Mouse (Mus musculus): ENCODE data around the gene Gm42688. TPM values are rescaled to one million over a fixed set of nuclear protein-coding genes. Genes with fewer than 3 reads are reported as not detected.
A peak's percentile ranks its signal among the peaks of the same experiment; 100 is the strongest.
"Not testable (repeated sequence)": the region's sequence is repeated elsewhere in the genome, so short reads cannot be mapped to it uniquely, and the experiment has no call there.

Gene Gm42688
- polyA plus RNA-seq, 1 experiment: 9.9 TPM

DNA sequence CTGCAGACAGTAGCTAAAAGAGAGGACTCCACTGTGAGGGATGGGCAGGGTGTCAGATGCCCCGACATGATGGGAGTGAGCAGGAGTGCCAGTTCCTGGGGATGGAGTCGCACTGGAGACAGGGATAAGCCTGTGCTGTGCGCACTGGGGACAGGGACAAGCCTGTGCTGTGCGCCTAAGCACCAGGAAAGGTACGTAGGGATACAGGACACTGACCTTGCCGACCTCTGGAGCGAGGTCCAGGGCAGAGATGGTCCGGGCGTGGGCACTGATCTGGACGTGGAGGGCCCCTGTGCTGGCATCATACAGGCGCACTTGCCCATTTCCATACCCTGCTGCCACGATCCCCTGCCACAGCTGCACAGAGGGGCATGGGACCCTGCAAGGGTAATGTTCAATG, 51.6 kb downstream of the Gm42688 start:
- TF ChIP-seq POLR2A (IDR thresholded peaks at IDR 0.05; ENCODE audit: borderline replicate concordance, insufficient read depth, low read length): no peak
- no peak for TF ChIP-seq CTCF (IDR thresholded peaks at IDR 0.05; ENCODE audit: borderline replicate concordance, insufficient read depth, low read depth, low read length)
- no peak overlapping the region for H3K4me3 ChIP-seq (replicated peaks; ENCODE audit: insufficient read depth, low read depth, low read length)
- no peak for DNase-seq
- no peaks in the 10 kb centered on the region for H3K4me1 ChIP-seq (ENCODE audit: control insufficient read depth, insufficient read depth, low read length)
- no peaks in the 10 kb centered on the region for H3K27me3 ChIP-seq (ENCODE audit: control insufficient read depth, insufficient read depth, low read length)
- H3K27ac ChIP-seq (ENCODE audit: insufficient read depth, low read length): no peak overlapping the region
- 91% methylated on average over 12 of the region's 12 CpGs for WGBS

- 77% methylated on average over 5 of the region's 5 CpGs for WGBS
- no peaks in the 10 kb centered on the region for H3K4me1 ChIP-seq (ENCODE audit: control insufficient read depth, insufficient read depth, low read length)
Observed at GRCm38 (mm10) chr6:83153485-83153884, 52.1 kb downstream of the Gm42688 start.

GRCm38 (mm10) chr6:83155552-83156238, 54.3 kb downstream of the Gm42688 start:
- no peaks in the 10 kb centered on the region for H3K4me1 ChIP-seq (ENCODE audit: control insufficient read depth, insufficient read depth, low read length)
- H3K27ac ChIP-seq (ENCODE audit: insufficient read depth, low read length): no peak overlapping the region
- DNase-seq: peak; percentile 36 to 46
- peak overlapping the region; percentile 89 for H3K4me3 ChIP-seq (replicated peaks; ENCODE audit: insufficient read depth, low read depth, low read length)
- TF ChIP-seq POLR2A (IDR thresholded peaks at IDR 0.05; ENCODE audit: borderline replicate concordance, insufficient read depth, low read length): no peak
- no peak for TF ChIP-seq CTCF (IDR thresholded peaks at IDR 0.05; ENCODE audit: borderline replicate concordance, insufficient read depth, low read depth, low read length)
- no peaks in the 10 kb centered on the region for H3K27me3 ChIP-seq (ENCODE audit: control insufficient read depth, insufficient read depth, low read length)
- 8% methylated on average over 23 of the region's 23 CpGs for WGBS

More at GRCm38 (mm10) chr6:83153485-83153884, 52.1 kb downstream of the Gm42688 start:
- Histone ChIP-seq H3K4me3 (replicated peaks; ENCODE audit: insufficient read depth, low read depth, low read length) (no peak overlapping the region), H3K27me3 (ENCODE audit: control insufficient read depth, insufficient read depth, low read length) (no peaks in the 10 kb centered on the region), H3K27ac (ENCODE audit: insufficient read depth, low read length) (no peak overlapping the region)
- DNase-seq: no peak
- TF ChIP-seq POLR2A (IDR thresholded peaks at IDR 0.05; ENCODE audit: borderline replicate concordance, insufficient read depth, low read length) (no peak), CTCF (IDR thresholded peaks at IDR 0.05; ENCODE audit: borderline replicate concordance, insufficient read depth, low read depth, low read length) (no peak)

GRCm38 (mm10) chr6:83156259-83156684, 54.9 kb downstream of the Gm42688 start, which contains the start of the genes Wdr54 and 1700003E16Rik:
Wdr54 (minus strand) TSS chr6:83156397.
1700003E16Rik (plus strand) TSS chr6:83156404.
- peak; percentile 73 to 78 for DNase-seq

GRCm38 (mm10) chr6:83159456-83159855, 58.0 kb downstream of the Gm42688 start:
- not testable (repeated sequence) for H3K4me3 ChIP-seq (replicated peaks; ENCODE audit: insufficient read depth, low read depth, low read length); H3K27me3 ChIP-seq (ENCODE audit: control insufficient read depth, insufficient read depth, low read length); H3K4me1 ChIP-seq (ENCODE audit: control insufficient read depth, insufficient read depth, low read length); H3K27ac ChIP-seq (ENCODE audit: insufficient read depth, low read length); DNase-seq
- 21% methylated on average over 3 of the region's 3 CpGs for WGBS
- TF ChIP-seq CTCF (IDR thresholded peaks at IDR 0.05; ENCODE audit: borderline replicate concordance, insufficient read depth, low read depth, low read length): peak; percentile 1; the same call in 1 of the 2 replicates

More at GRCm38 (mm10) chr6:83156259-83156684, 54.9 kb downstream of the Gm42688 start, which contains the start of the genes Wdr54 and 1700003E16Rik:
- WGBS: under 1% methylated on average over 32 of the region's 32 CpGs
- no peaks in the 10 kb centered on the region for H3K27me3 ChIP-seq (ENCODE audit: control insufficient read depth, insufficient read depth, low read length)
- H3K4me1 ChIP-seq (ENCODE audit: control insufficient read depth, insufficient read depth, low read length): no peaks in the 10 kb centered on the region
- TF ChIP-seq POLR2A (IDR thresholded peaks at IDR 0.05; ENCODE audit: borderline replicate concordance, insufficient read depth, low read length): peak; percentile 48; the same call in 1 of the 2 replicates
- TF ChIP-seq CTCF (IDR thresholded peaks at IDR 0.05; ENCODE audit: borderline replicate concordance, insufficient read depth, low read depth, low read length): no peak
- H3K27ac ChIP-seq (ENCODE audit: insufficient read depth, low read length): no peak within 1 kb of the TSS
- H3K4me3 ChIP-seq (replicated peaks; ENCODE audit: insufficient read depth, low read depth, low read length): peak within 1 kb of the TSS; percentile 89

Other genes starting within 250 kb of the Gm42688 start
- gene Sema4f, start 161.8 kb upstream of the Gm42688 start, polyA plus RNA-seq (2012; rRNA removed): 44.7 and 52.5 TPM in 2 replicates
- gene M1ap, start 154.7 kb upstream of the Gm42688 start, polyA plus RNA-seq (2012; rRNA removed): 0.11 and 0.21 TPM in 2 replicates
- 1.7 and 2.1 TPM in 2 replicates for gene Dok1, start 68.1 kb upstream of the Gm42688 start, polyA plus RNA-seq (2012; rRNA removed)
- 3.5 and 3.8 TPM in 2 replicates for gene Loxl3, start 67.4 kb upstream of the Gm42688 start, polyA plus RNA-seq (2012; rRNA removed)
- gene Aup1, start 47.1 kb upstream of the Gm42688 start, polyA plus RNA-seq (2012; rRNA removed): 271 and 276 TPM in 2 replicates
- 57.6 and 58.2 TPM in 2 replicates for gene Htra2, start 46.3 kb upstream of the Gm42688 start, polyA plus RNA-seq (2012; rRNA removed)
- gene Dqx1, start 43.8 kb upstream of the Gm42688 start, polyA plus RNA-seq (2012; rRNA removed): 0.92 and 0.93 TPM in 2 replicates
- gene Tlx2, start 31.3 kb upstream of the Gm42688 start, polyA plus RNA-seq (2012; rRNA removed): not detected in 2 replicates
- 57.5 and 61.6 TPM in 2 replicates for gene Pcgf1, start 23.7 kb upstream of the Gm42688 start, polyA plus RNA-seq (2012; rRNA removed)
- 0.28 TPM in 1 of 2 replicates, not detected in the other for gene Lbx2, start 15.2 kb upstream of the Gm42688 start, polyA plus RNA-seq (2012; rRNA removed)
- gene Ccdc142, start within 50 bp of the Gm42688 start, polyA plus RNA-seq (2012; rRNA removed): 9.1 and 12.4 TPM in 2 replicates
- gene Mrpl53, start 7.4 kb downstream of the Gm42688 start, polyA plus RNA-seq (2012; rRNA removed): 109 and 114 TPM in 2 replicates
- gene Mogs, start 13.9 kb downstream of the Gm42688 start, polyA plus RNA-seq (2012; rRNA removed): 31.7 and 33.5 TPM in 2 replicates
- gene Wbp1, start 19.9 kb downstream of the Gm42688 start, polyA plus RNA-seq (2012; rRNA removed): 88.2 and 93.1 TPM in 2 replicates
- gene Ino80b, start 23.8 kb downstream of the Gm42688 start, polyA plus RNA-seq (2012; rRNA removed): 25.1 and 25.3 TPM in 2 replicates
- 88.8 and 97.2 TPM in 2 replicates for gene Rtkn, start 33.8 kb downstream of the Gm42688 start, polyA plus RNA-seq (2012; rRNA removed)
- 22.7 and 29.1 TPM in 2 replicates for gene Wdr54, start 54.8 kb downstream of the Gm42688 start, polyA plus RNA-seq (2012; rRNA removed)
- 6.6 and 8.1 TPM in 2 replicates for gene 1700003E16Rik, start 54.8 kb downstream of the Gm42688 start, polyA plus RNA-seq (2012; rRNA removed)
- 394 and 406 TPM in 2 replicates for gene Dctn1, start 64.3 kb downstream of the Gm42688 start, polyA plus RNA-seq (2012; rRNA removed)
- 2.8 and 5.8 TPM in 2 replicates for gene Slc4a5, start 118.2 kb downstream of the Gm42688 start, polyA plus RNA-seq (2012; rRNA removed)
- 13.6 and 15.4 TPM in 2 replicates for gene Mthfd2, start 224.3 kb downstream of the Gm42688 start, polyA plus RNA-seq (2012; rRNA removed)
- 16.0 and 16.3 TPM in 2 replicates for gene Mob1a, start 224.4 kb downstream of the Gm42688 start, polyA plus RNA-seq (2012; rRNA removed)
- gene Bola3, start 247.5 kb downstream of the Gm42688 start, polyA plus RNA-seq (2012; rRNA removed): 87.1 and 90.2 TPM in 2 replicates

Measured in cerebellum, adult 2 months (tissue).